Mouse (Mus musculus) forebrain, embryonic 15.5 days (tissue): Measurements from ENCODE around the gene Zmynd10. TPM values are rescaled to one million over a fixed set of nuclear protein-coding genes. Genes with fewer than 3 reads are reported as not detected.

ENCODE experiments used
- ATAC-seq: fragments of 200-750 bp; cut with Nextera tagmentation; replicated peaks from 2 replicates; pipeline ENCODE4 v1.8.0; 2017; ENCODE audit warnings: mild to moderate bottlenecking, moderate TSS enrichment, moderate library complexity
- H3K27ac ChIP-seq: fragments of 300-500 bp; sonication (generic); replicated peaks from 2 replicates; pipeline ENCODE4 v1.5.1; 2015; ENCODE audit warnings: mild to moderate bottlenecking, inconsistent platforms
- H3K27me3 ChIP-seq: fragments of 300-500 bp; sonication (generic); 2 replicates; pipeline ENCODE4 v1.6.1; 2015; ENCODE audit warnings: inconsistent platforms
- H3K36me3 ChIP-seq: fragments of 300-500 bp; sonication (generic); 2 replicates; pipeline ENCODE4 v1.6.1; 2015; ENCODE audit warnings: mild to moderate bottlenecking, inconsistent platforms
- H3K4me1 ChIP-seq: fragments of 300-500 bp; sonication (generic); 2 replicates; pipeline ENCODE4 v1.6.1; 2015; ENCODE audit warnings: inconsistent platforms
- H3K4me2 ChIP-seq: fragments of 300-500 bp; sonication (generic); replicated peaks from 2 replicates; pipeline ENCODE4 v1.6.1; 2015; ENCODE audit warnings: mild to moderate bottlenecking, inconsistent platforms
- H3K4me3 ChIP-seq: fragments of 300-500 bp; sonication (generic); 2 replicates; pipeline ENCODE4 v1.5.1; 2015; ENCODE audit warnings: mild to moderate bottlenecking, inconsistent platforms
- H3K9ac ChIP-seq: fragments of 300-500 bp; sonication (generic); replicated peaks from 2 replicates; pipeline ENCODE4 v1.6.1; 2015; ENCODE audit warnings: mild to moderate bottlenecking, inconsistent platforms
- H3K9me3 ChIP-seq: fragments of 300-500 bp; sonication (generic); 2 replicates; pipeline ENCODE4 v1.6.1; 2016; ENCODE audit warnings: inconsistent platforms
- WGBS: fragments of 180-500 bp; shearing (Covaris S2); methylation state at CpG from one replicate; pipeline ENCODE4 v1.1.7; 2015; ENCODE audit warnings: mixed read lengths; 5-methylcytosine and 5-hydroxymethylcytosine counted together
- polyA plus RNA-seq: library from polyadenylated mRNA; unstranded; fragments of >200 nt; fragmentation: Nextera tagmentation; extraction: Ambion mirVana; gene quantifications from 2 replicates; pipeline ENCODE4 v1.2.1, GENCODE M21; 2015

The Zmynd10 gene
- polyA plus RNA-seq, 1 experiment from 2014 or later: 4.6 TPM

DNA sequence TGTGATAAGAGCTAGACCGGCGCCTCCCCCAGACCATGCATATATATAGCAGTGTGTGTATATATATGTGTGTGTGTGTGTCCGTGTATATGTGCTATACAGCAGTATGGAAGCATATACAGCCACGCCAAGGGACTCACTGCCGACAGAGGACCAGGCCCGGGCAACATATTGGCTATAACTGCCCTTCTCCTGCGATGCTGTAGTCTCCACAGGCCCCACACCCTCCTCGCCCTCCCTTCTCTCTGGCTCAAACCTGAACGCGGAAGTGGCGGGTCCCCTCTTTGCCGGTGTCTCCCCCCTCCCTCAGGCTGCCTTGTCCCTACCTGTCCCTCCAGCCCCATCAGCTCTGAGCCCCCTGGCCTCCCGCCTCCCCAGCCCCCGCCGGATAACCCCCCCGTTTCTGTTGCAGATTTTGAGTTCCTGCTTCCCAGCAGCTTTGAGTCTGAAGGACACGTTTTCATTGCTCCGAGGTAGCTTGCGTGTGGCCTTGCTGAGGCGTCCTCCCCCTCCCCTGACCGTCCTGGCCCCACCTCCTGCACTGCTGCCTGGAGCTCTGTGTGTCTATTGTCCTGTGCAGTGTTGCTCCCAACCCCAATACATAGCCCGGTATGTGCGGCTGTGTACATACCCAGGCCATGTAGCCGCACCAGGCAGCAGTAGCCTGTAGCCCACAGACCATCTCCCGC, 25.2 kb upstream of the Zmynd10 start:
- Histone ChIP-seq H3K9ac (0 out of 2 replicates have a peak overlapping the region, but pooled peaks have one; percentile 3), H3K27me3 (peaks cover 19% of the 10 kb centered on the region; the same call in 1 of the 2 replicates), H3K36me3 (no peaks in the 10 kb centered on the region), H3K27ac (no peak overlapping the region), H3K4me2 (0 out of 2 replicates have a peak overlapping the region, but pooled peaks have one; percentile 4), H3K4me3 (no peak overlapping the region), H3K4me1 (peaks cover 11% of the 10 kb centered on the region), H3K9me3 (no peaks in the 10 kb centered on the region)
- WGBS: 22% methylated on average over 25 of the region's 25 CpGs
- ATAC-seq: peak; percentile 27; the same call in 1 of the 2 replicates

- Histone ChIP-seq H3K9me3 (no peaks in the 10 kb centered on the region), H3K4me2 (no peak overlapping the region), H3K4me3 (no peak overlapping the region), H3K27ac (no peak overlapping the region), H3K9ac (0 out of 2 replicates have a peak overlapping the region, but pooled peaks have one; percentile 3), H3K4me1 (peaks cover 15% of the 10 kb centered on the region), H3K36me3 (no peaks in the 10 kb centered on the region), H3K27me3 (peaks cover 23% of the 10 kb centered on the region; the same call in 1 of the 2 replicates)
- 20% methylated on average over 2 of the region's 2 CpGs for WGBS
- ATAC-seq: no peak
Measured at GRCm38 (mm10) chr9:107522400-107522711, 24.7 kb upstream of the Zmynd10 start.

- peak; percentile 54 for ATAC-seq
- Histone ChIP-seq H3K9ac (no peak overlapping the region), H3K4me2 (peak overlapping the region; percentile 31), H3K9me3 (no peaks in the 10 kb centered on the region), H3K36me3 (no peaks in the 10 kb centered on the region), H3K4me3 (peak overlapping the region; percentile 25), H3K27ac (no peak overlapping the region), H3K27me3 (peaks cover 25% of the 10 kb centered on the region; the same call in 1 of the 2 replicates), H3K4me1 (peaks cover 15% of the 10 kb centered on the region)
- WGBS: 5% methylated on average over 44 of the region's 44 CpGs
Measured at GRCm38 (mm10) chr9:107526198-107527026, 20.7 kb upstream of the Zmynd10 start.

GRCm38 (mm10) chr9:107533791-107534407, 13.2 kb upstream of the Zmynd10 start, which contains the start of gene Tmem115:
Gene Tmem115 (plus strand): TSS chr9:107533945.
- ATAC-seq: peak; percentile 99
- Histone ChIP-seq H3K4me1 (peaks cover 34% of the 10 kb centered on the region), H3K27me3 (no peaks in the 10 kb centered on the region), H3K9me3 (no peaks in the 10 kb centered on the region), H3K4me3 (peak within 1 kb of the TSS; percentile 65), H3K9ac (peak within 1 kb of the TSS; percentile 81), H3K36me3 (peaks cover 15% of the 10 kb centered on the region), H3K4me2 (peak within 1 kb of the TSS; percentile 97), H3K27ac (peak within 1 kb of the TSS; percentile 67)
- under 1% methylated on average over 48 of the region's 48 CpGs for WGBS

- Histone ChIP-seq H3K36me3 (peaks cover 22% of the 10 kb centered on the region), H3K27me3 (no peaks in the 10 kb centered on the region), H3K4me2 (peak overlapping the region; percentile 97), H3K9ac (peak overlapping the region; percentile 81), H3K9me3 (no peaks in the 10 kb centered on the region), H3K4me3 (peak overlapping the region; percentile 65), H3K4me1 (peaks cover 34% of the 10 kb centered on the region), H3K27ac (peak overlapping the region; percentile 67)
- no peak for ATAC-seq
- under 1% methylated on average over 40 of the region's 40 CpGs for WGBS
Measured at GRCm38 (mm10) chr9:107534408-107535202, 12.5 kb upstream of the Zmynd10 start.

GRCm38 (mm10) chr9:107538231-107538630, 8.9 kb upstream of the Zmynd10 start:
- peaks cover 53% of the 10 kb centered on the region for H3K4me1 ChIP-seq
- WGBS: 79% methylated on average over 7 of the region's 7 CpGs
- H3K4me2 ChIP-seq: no peak overlapping the region
- no peaks in the 10 kb centered on the region for H3K27me3 ChIP-seq
- no peak overlapping the region for H3K27ac ChIP-seq
- H3K9ac ChIP-seq: no peak overlapping the region
- no peaks in the 10 kb centered on the region for H3K9me3 ChIP-seq
- ATAC-seq: no peak
- no peak overlapping the region for H3K4me3 ChIP-seq
- H3K36me3 ChIP-seq: peaks cover 29% of the 10 kb centered on the region

DNA sequence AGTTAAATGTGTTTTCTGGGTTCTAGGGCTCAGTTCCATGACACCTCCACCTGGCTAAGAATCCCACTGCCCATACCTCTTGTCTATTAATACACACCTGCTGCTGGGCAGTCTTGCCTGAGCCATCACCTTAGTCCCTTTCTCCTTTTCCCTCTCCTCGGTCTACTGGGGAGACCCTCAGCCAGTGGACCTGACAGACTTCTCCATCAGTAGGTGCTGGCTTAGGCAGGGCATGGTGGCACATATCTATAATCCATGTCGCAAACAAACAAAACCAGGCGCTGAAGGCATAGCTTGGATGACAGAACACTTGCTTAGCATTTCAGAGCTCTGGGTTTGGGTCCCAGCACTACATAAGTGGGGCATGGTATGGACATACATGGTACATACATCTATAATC, 8.4 kb upstream of the Zmynd10 start:
- WGBS: 94% methylated on average over 3 of the region's 3 CpGs
- Histone ChIP-seq H3K27me3 (no peaks in the 10 kb centered on the region), H3K4me2 (no peak overlapping the region), H3K4me3 (no peak overlapping the region), H3K9ac (no peak overlapping the region), H3K36me3 (peaks cover 32% of the 10 kb centered on the region), H3K9me3 (no peaks in the 10 kb centered on the region), H3K4me1 (peaks cover 53% of the 10 kb centered on the region), H3K27ac (no peak overlapping the region)
- no peak for ATAC-seq

- Histone ChIP-seq H3K9me3 (no peaks in the 10 kb centered on the region), H3K27ac (no peak overlapping the region), H3K36me3 (peaks cover 44% of the 10 kb centered on the region), H3K4me3 (no peak overlapping the region), H3K4me1 (peaks cover 50% of the 10 kb centered on the region), H3K27me3 (no peaks in the 10 kb centered on the region), H3K9ac (no peak overlapping the region), H3K4me2 (no peak overlapping the region)
- 93% methylated on average over 8 of the region's 8 CpGs for WGBS
- no peak for ATAC-seq
Measured at GRCm38 (mm10) chr9:107539940-107540339, 7.2 kb upstream of the Zmynd10 start.

DNA sequence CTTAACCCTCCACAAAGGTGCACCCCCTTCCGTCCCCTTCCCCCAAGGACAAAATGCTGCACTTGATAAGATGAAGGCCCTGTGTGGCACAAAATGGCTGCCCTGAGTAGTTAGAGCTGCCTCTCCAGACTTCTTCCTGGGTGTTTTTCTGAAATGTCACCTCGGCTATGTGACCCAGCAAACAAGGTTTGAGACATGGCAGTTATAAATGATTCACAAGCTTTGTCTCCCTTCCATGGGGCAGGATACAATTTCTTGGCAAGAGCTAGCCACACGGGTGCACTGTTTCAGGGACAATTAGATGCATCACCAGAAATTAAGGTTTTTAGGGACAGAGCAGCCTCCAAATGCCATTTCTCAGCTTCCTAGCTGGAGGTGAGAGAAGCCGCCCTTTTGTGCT, 6.7 kb upstream of the Zmynd10 start:
- H3K4me2 ChIP-seq: peak overlapping the region; percentile 77; the same call in 1 of the 2 replicates
- no peak for ATAC-seq
- peaks cover 46% of the 10 kb centered on the region for H3K36me3 ChIP-seq
- peaks cover 48% of the 10 kb centered on the region for H3K4me1 ChIP-seq
- H3K27me3 ChIP-seq: no peaks in the 10 kb centered on the region
- no peak overlapping the region for H3K27ac ChIP-seq
- H3K9ac ChIP-seq: no peak overlapping the region; the same call in 1 of the 2 replicates
- 79% methylated on average over 4 of the region's 4 CpGs for WGBS
- H3K9me3 ChIP-seq: no peaks in the 10 kb centered on the region
- 0 out of 2 replicates have a peak overlapping the region, but pooled peaks have one; percentile 89 for H3K4me3 ChIP-seq

GRCm38 (mm10) chr9:107541005-107541404, 6.1 kb upstream of the Zmynd10 start:
- peaks cover 46% of the 10 kb centered on the region for H3K36me3 ChIP-seq
- H3K4me1 ChIP-seq: peaks cover 46% of the 10 kb centered on the region
- peak overlapping the region; percentile 77 for H3K4me2 ChIP-seq
- no peaks in the 10 kb centered on the region for H3K9me3 ChIP-seq
- H3K27me3 ChIP-seq: no peaks in the 10 kb centered on the region
- 35% methylated on average over 10 of the region's 10 CpGs for WGBS
- peak overlapping the region; percentile 65 for H3K9ac ChIP-seq
- H3K4me3 ChIP-seq: peak overlapping the region; percentile 89
- H3K27ac ChIP-seq: no peak overlapping the region; the same call in 1 of the 2 replicates
- no peak for ATAC-seq
